Mouse (Mus musculus) brain, embryonic 18.5 days (tissue): ENCODE measurements at regions not wholly inside any gene's neighbourhood (a gene's known extent, or its start where the extent isn't known, plus 50 kb on each side); places are given as distances from the start of the nearest gene placed in this dataset.

ENCODE experiments used
- DNase-seq: peaks from one replicate; pipeline ENCODE4 v3.0.0-alpha.2; 2012; ENCODE audit warnings: low read depth, low spot score

- no peak for DNase-seq
These were observed 62.0 kb upstream of the Rtl1 start for GRCm38 (mm10) chr12:109662179-109662578.

- no peak for DNase-seq
These were observed 74.6 kb upstream of the Rtl1 start for GRCm38 (mm10) chr12:109674766-109675165.

DNA sequence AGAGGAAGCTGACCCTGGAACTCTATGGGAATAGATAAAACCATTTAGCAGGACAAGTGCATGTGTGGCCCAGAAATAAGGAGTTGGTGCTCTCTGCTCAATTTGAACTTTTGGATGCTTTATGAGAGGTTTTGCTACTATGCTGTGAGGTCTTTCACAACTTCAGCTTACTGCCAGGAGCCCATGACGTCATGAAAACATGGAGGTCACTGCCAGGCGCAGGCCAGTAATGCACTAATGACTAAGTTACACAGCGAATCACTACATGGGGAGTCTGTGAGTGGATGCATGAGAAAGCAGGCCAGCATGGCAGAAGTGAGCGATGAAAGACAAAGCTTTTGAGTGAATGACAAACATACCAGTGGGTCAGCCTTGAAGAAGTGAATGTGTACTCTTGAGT is 93.9 kb upstream of the Rtl1 start:
- no peak for DNase-seq

GRCm38 (mm10) chr12:109694801-109695430 is 94.8 kb upstream of the Rtl1 start:
- no peak for DNase-seq

- no peak for DNase-seq
These were observed 106.7 kb upstream of the Rtl1 start for GRCm38 (mm10) chr12:109706820-109707219.

DNA sequence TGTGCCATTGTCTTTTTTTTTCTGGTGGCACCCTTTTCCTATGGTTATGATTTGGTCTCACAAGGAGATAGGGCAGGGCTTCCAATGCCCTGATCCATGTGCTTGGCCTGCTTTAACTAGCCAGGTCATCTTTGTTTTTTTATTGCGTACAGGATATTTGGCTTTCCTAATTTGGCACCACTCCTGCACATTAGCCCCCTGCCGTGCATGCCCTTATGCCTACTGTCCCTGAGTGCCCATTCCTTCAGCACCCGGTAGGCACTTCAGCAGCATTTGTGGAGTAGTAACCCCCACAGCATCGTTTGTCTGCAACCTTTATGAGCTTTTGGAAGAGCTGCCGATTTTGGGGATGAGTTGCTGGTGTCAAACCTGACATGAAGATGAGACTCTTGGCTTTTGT is 109.5 kb upstream of the Rtl1 start:
- DNase-seq, result no peak

- DNase-seq, result no peak
These were observed 111.3 kb upstream of the Rtl1 start for GRCm38 (mm10) chr12:109711392-109711791.

DNA sequence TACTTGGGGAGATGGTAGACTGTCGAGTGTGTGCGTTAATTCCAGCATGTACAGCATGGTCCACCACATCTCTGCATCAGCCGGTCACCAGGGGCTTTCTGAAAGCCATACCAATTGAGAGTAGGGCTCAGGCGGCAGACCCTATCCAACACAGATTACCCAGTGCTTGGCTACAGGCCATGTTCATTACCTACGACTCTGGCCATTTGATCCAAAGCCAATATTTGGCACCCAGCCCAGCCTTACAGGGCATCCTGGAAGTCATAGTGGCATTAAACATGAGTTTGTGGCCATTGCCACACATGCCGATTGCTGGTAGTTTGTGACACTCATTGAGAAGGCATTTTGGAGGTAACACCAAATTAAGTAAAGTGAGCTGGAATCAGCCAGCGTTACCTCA is 111.8 kb upstream of the Rtl1 start:
- no peak for DNase-seq

DNA sequence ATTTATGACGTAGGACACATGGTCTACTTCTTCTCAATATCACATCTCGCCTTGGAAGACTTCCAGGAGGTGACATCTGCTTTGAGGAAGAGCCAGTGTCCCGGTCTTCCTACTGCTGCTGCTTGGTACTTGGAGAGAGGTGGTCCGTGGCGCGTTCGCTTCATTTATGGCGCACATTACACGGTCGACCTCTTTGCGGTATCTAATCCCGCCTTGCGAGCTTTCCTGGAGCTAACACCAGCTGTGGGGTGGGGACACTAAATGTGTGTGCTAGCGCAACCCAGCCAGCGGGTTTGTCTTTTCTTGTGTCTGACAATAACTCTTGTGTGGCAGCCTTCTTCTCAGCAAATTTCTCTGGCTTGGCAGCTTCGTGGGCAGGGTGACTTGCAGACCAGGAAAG is 112.3 kb upstream of the Rtl1 start:
- no peak for DNase-seq

DNA sequence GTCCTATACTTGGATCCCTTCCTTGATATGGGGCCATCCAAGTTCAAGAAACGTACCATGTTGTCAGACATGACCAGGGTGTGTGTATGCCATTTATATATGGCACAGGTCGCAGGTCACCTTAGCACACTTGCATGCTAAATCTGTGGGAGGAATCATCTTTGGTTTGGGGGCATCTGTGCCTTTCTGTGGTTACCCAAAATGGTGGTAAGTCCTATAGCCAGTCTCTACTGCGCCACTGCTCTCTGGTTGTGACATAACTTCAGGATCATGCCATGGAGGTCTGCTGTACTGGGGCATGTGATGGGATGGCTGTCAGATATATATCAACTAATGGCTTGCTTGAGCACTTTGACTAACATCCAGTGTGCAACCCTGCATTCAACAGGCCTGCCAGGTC is 112.9 kb upstream of the Rtl1 start:
- DNase-seq, result no peak

- DNase-seq, result no peak
These were observed 113.9 kb upstream of the Rtl1 start for GRCm38 (mm10) chr12:109714061-109714460.

DNA sequence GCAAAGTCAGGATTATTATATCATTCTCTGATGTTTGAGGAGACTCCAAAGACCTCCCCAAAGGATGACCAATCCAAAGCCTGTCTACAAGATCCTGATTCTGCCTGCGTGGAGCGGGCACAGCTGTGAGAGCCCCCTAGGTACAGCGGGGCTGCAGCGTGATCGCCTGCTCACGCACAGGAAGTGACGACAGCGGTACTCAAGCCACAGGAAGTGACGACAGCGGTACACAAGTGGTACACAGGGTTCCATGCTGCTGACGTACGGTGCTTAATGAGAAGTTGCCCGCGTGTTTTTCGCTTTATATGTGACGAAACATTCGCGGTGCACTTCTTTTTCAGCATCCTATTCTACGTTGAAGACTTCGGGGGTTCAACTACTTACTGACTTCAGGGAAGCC is 116.9 kb upstream of the Rtl1 start:
- no peak for DNase-seq

GRCm38 (mm10) chr12:109718036-109718435 is 117.9 kb upstream of the Rtl1 start:
- no peak for DNase-seq

DNA sequence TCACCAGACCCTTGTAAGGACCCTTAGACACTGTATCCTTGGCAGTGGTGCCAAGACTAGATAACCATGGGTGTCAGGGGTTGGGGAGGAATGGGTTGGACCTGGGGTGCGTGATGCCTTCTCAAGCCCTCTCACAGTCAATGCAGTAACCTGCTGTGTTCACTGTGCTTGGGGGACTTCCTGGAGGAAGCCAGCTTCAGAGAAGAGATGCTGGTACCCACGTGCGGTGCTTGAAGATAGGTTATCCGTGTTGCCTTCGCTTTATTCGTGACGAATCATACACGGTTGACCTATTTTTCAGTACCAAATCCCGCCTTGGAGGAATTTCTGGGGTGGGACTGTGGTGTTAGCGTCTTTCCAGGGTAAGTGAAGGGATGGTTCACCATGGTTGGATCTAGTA is 138.1 kb upstream of the Rtl1 start:
- no peak for DNase-seq

- no peak for DNase-seq
These were observed 138.8 kb upstream of the Rtl1 start for GRCm38 (mm10) chr12:109738911-109739310.

DNA sequence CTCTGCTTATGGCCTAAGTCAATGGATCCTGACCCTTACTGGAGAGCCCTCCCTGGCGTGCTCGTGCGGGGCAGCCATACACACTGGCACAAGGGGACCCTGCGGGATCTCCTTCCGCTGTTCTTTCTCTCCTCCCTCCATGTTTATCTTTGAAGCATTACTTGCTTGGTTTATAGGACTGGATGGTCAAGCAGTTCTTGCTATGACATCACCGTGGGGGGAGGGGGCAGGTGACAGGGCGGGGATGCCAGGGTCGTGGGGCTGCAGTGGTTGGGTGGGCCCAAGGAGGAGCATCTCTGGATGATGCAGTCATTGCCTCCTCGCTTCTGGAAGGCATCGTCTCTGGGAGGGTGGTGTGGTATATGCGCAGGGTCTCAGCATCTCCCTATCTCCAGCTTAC is 142.4 kb upstream of the Rtl1 start:
- DNase-seq, result no peak

DNA sequence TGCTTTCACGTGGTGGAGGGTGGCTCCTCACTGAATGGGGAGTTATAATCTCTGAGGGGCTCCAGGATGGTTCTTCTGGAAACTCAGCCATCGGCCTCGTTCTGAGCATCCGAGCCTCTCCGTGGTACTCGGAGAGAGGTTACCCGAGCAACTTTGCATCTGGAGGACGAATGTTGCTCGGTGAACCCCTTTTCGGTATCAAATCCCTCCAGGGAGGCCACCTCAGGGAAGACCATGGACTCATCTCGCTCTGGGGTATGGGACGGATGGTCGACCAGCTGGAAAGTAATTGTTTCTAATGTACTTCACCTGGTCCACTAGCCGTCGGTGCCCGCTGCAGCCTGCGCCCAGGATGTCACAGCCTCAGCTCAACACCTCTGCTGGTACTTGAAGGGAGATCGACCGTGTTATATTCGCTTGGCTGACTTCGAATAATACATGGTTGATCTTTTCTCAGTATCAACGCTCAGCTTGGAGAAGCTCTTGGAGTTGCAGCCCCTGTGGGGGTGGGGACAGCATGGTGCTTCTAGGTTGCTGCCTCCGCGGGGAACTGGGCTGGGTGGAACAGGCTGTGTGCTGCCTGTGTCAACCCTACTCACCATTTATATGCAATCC is 143.0 kb upstream of the Rtl1 start:
- no peak for DNase-seq

DNA sequence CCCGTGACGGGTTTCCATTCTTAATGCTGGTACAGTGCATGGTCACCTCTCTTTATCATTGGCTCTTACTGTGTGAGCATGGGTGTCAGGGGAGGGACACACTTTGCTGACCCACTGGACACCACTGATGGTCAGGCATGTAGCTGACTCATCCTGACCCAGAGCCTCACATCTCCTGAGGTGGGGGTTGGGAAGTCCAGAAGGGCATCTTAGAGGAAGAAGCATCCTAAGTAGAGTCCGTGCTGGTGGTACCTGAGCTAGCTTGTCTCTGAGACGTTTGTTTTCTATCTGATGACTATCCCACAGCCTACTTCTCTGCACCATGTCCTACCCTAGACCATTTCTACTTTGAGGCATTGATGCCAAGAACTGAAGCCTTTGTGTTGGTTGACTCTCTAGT is 144.1 kb upstream of the Rtl1 start:
- DNase-seq, result no peak

- no peak for DNase-seq
These were observed 145.8 kb upstream of the Rtl1 start for GRCm38 (mm10) chr12:109745731-109746484.

DNA sequence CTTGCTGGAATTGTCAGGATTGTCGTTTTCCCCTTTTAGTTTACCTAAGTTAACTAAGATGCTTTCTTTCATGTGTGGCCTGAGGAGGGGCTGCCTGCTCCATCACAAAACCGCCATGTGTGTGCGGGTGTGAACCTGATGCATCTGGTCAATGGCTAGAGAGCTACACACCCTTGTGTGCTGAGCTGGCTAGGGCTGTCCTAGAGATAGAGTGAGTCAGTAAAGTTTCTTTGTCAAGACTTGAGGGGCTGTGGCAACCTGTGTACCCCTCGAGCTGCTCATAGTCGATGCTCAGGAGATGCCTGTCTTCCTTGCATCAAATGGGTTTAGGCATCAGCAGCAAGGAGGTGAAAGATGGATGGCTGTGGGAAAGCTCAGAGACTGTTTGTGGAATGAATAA is 147.1 kb upstream of the Rtl1 start:
- no peak for DNase-seq

GRCm38 (mm10) chr12:109747776-109748175 is 147.6 kb upstream of the Rtl1 start:
- no peak for DNase-seq

- peak; percentile 64 for DNase-seq
These were observed 148.4 kb upstream of the Rtl1 start for GRCm38 (mm10) chr12:109748326-109749059.
